Mouse (Mus musculus) lung, postnatal 0 days (tissue): ENCODE measurements around the gene Prg4.

Source experiments
- CTCF ChIP-seq: IDR thresholded peaks from 2 replicates; pipeline ENCODE4 v1.5.1; 2016; ENCODE audit warnings: antibody characterized with exemption, mild to moderate bottlenecking
- EP300 ChIP-seq: IDR thresholded peaks from 2 replicates; pipeline ENCODE4 v1.6.1; 2016; ENCODE audit warnings: antibody characterized with exemption, mild to moderate bottlenecking, control low read depth

DNA sequence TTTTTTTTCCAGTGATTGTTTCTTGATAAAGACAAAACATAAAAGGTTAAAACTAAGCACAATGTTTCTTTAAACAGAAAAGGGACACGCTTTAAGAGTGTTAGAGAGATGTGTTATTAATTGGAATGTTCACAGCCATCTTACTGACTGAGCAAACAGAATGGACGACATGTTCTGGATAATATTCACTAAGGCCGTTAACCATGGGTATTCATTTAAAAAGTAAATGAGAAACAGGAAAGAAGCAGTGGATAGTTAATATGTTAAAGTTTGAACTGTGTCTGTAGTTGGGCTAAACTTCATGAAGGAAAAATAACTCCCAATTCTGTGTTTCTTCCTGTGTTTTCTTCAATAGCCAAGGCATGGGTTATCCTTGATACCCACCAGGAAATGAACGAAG is 37.4 kb upstream of the Prg4 start:
- TF ChIP-seq CTCF, result no peak
- no peak for TF ChIP-seq EP300
